Mouse (Mus musculus): ENCODE data around the gene Fgf11. TPM values are rescaled to one million over a fixed set of nuclear protein-coding genes. Genes with fewer than 3 reads are reported as not detected.

Fgf11 gene
- polyA plus RNA-seq, 1 experiment from 2014 or later, result 0.21 TPM

GRCm38 (mm10) chr11:69778985-69779384, 22.7 kb downstream of the Fgf11 start:
- Histone ChIP-seq H3K9me3 (replicated peaks; ENCODE audit: control insufficient read depth, low read length) (no peaks in the 10 kb centered on the region), H3K4me3 (ENCODE audit: low read depth, low read length) (no peak overlapping the region), H3K9ac (ENCODE audit: low read depth, low read length) (no peak overlapping the region), H3K4me2 (ENCODE audit: low read depth, low read length) (no peak overlapping the region), H3K27ac (ENCODE audit: low read length) (no peak overlapping the region), H3K27me3 (ENCODE audit: control insufficient read depth, insufficient read depth, low read depth, low read length) (peaks cover 13% of the 10 kb centered on the region), H3K36me3 (ENCODE audit: control insufficient read depth, insufficient read depth) (no peaks in the 10 kb centered on the region), H3K4me1 (ENCODE audit: control insufficient read depth, low read depth, low read length) (no peaks in the 10 kb centered on the region; the same call in 1 of the 2 replicates)
- ATAC-seq (ENCODE audit: low read depth), result no peak
- 61% methylated on average over 7 of the region's 7 CpGs for WGBS (ENCODE audit: insufficient replicate concordance)

- Histone ChIP-seq H3K36me3 (ENCODE audit: control insufficient read depth, insufficient read depth) (no peaks in the 10 kb centered on the region), H3K4me2 (ENCODE audit: low read depth, low read length) (no peak overlapping the region), H3K9ac (ENCODE audit: low read depth, low read length) (no peak overlapping the region), H3K9me3 (replicated peaks; ENCODE audit: control insufficient read depth, low read length) (no peaks in the 10 kb centered on the region), H3K4me1 (ENCODE audit: control insufficient read depth, low read depth, low read length) (no peaks in the 10 kb centered on the region), H3K27ac (ENCODE audit: low read length) (no peak overlapping the region), H3K27me3 (ENCODE audit: control insufficient read depth, insufficient read depth, low read depth, low read length) (peaks cover 13% of the 10 kb centered on the region), H3K4me3 (ENCODE audit: low read depth, low read length) (no peak overlapping the region)
- ATAC-seq (ENCODE audit: low read depth), result no peak
- 52% methylated on average over 23 of the region's 23 CpGs for whole genome bisulfite sequencing (ENCODE audit: insufficient replicate concordance)
Observed at GRCm38 (mm10) chr11:69778258-69778982, 23.2 kb downstream of the Fgf11 start.

- H3K4me3 ChIP-seq (ENCODE audit: low read depth, low read length), result no peak overlapping the region
- H3K9me3 ChIP-seq (replicated peaks; ENCODE audit: control insufficient read depth, low read length), result no peaks in the 10 kb centered on the region
- H3K9ac ChIP-seq (ENCODE audit: low read depth, low read length), result no peak overlapping the region
- ATAC-seq (ENCODE audit: low read depth), result no peak
- peaks cover 13% of the 10 kb centered on the region for H3K27me3 ChIP-seq (ENCODE audit: control insufficient read depth, insufficient read depth, low read depth, low read length)
- no peak overlapping the region for H3K27ac ChIP-seq (ENCODE audit: low read length)
- H3K4me1 ChIP-seq (ENCODE audit: control insufficient read depth, low read depth, low read length), result no peaks in the 10 kb centered on the region
- H3K4me2 ChIP-seq (ENCODE audit: low read depth, low read length), result no peak overlapping the region
- H3K36me3 ChIP-seq (ENCODE audit: control insufficient read depth, insufficient read depth), result no peaks in the 10 kb centered on the region
- WGBS (ENCODE audit: insufficient replicate concordance), result 51% methylated on average over 26 of the region's 26 CpGs
Observed at GRCm38 (mm10) chr11:69777504-69778257, 24.0 kb downstream of the Fgf11 start.

- Histone ChIP-seq H3K4me3 (ENCODE audit: low read depth, low read length) (no peak overlapping the region), H3K9ac (ENCODE audit: low read depth, low read length) (no peak overlapping the region), H3K9me3 (replicated peaks; ENCODE audit: control insufficient read depth, low read length) (no peaks in the 10 kb centered on the region), H3K4me1 (ENCODE audit: control insufficient read depth, low read depth, low read length) (no peaks in the 10 kb centered on the region), H3K27me3 (ENCODE audit: control insufficient read depth, insufficient read depth, low read depth, low read length) (peaks cover 10% of the 10 kb centered on the region), H3K36me3 (ENCODE audit: control insufficient read depth, insufficient read depth) (no peaks in the 10 kb centered on the region), H3K27ac (ENCODE audit: low read length) (no peak overlapping the region), H3K4me2 (ENCODE audit: low read depth, low read length) (no peak overlapping the region)
- WGBS (ENCODE audit: insufficient replicate concordance), result 75% methylated on average over 19 of the region's 20 CpGs
- ATAC-seq (ENCODE audit: low read depth), result no peak
Observed at GRCm38 (mm10) chr11:69776488-69776887, 25.2 kb downstream of the Fgf11 start.

GRCm38 (mm10) chr11:69775716-69776115, 25.9 kb downstream of the Fgf11 start:
- ATAC-seq (ENCODE audit: low read depth), result no peak
- Histone ChIP-seq H3K9ac (ENCODE audit: low read depth, low read length) (no peak overlapping the region), H3K27ac (ENCODE audit: low read length) (no peak overlapping the region), H3K27me3 (ENCODE audit: control insufficient read depth, insufficient read depth, low read depth, low read length) (peaks cover 8% of the 10 kb centered on the region), H3K4me1 (ENCODE audit: control insufficient read depth, low read depth, low read length) (no peaks in the 10 kb centered on the region), H3K4me2 (ENCODE audit: low read depth, low read length) (no peak overlapping the region), H3K4me3 (ENCODE audit: low read depth, low read length) (no peak overlapping the region), H3K36me3 (ENCODE audit: control insufficient read depth, insufficient read depth) (no peaks in the 10 kb centered on the region), H3K9me3 (replicated peaks; ENCODE audit: control insufficient read depth, low read length) (no peaks in the 10 kb centered on the region)
- 67% methylated on average over 10 of the region's 10 CpGs for WGBS (ENCODE audit: insufficient replicate concordance)

- no peak overlapping the region for H3K9ac ChIP-seq (ENCODE audit: low read depth, low read length)
- H3K27ac ChIP-seq (ENCODE audit: low read length), result no peak overlapping the region
- H3K4me3 ChIP-seq (ENCODE audit: low read depth, low read length), result no peak overlapping the region
- H3K27me3 ChIP-seq (ENCODE audit: control insufficient read depth, insufficient read depth, low read depth, low read length), result peaks cover 7% of the 10 kb centered on the region
- no peak overlapping the region for H3K4me2 ChIP-seq (ENCODE audit: low read depth, low read length)
- WGBS (ENCODE audit: insufficient replicate concordance), result 34% methylated on average over 5 of the region's 5 CpGs
- ATAC-seq (ENCODE audit: low read depth), result no peak
- H3K4me1 ChIP-seq (ENCODE audit: control insufficient read depth, low read depth, low read length), result no peaks in the 10 kb centered on the region
- no peaks in the 10 kb centered on the region for H3K9me3 ChIP-seq (replicated peaks; ENCODE audit: control insufficient read depth, low read length)
- no peaks in the 10 kb centered on the region for H3K36me3 ChIP-seq (ENCODE audit: control insufficient read depth, insufficient read depth)
Observed at GRCm38 (mm10) chr11:69774961-69775360, 26.7 kb downstream of the Fgf11 start.

- ATAC-seq (ENCODE audit: low read depth), result no peak
- WGBS (ENCODE audit: insufficient replicate concordance), result 55% methylated on average over 4 of the region's 4 CpGs
- H3K27me3 ChIP-seq (ENCODE audit: control insufficient read depth, insufficient read depth, low read depth, low read length), result 0 out of 2 replicates have a peak, but pooled peaks cover 4% of the 10 kb centered on the region
- no peak overlapping the region for H3K4me2 ChIP-seq (ENCODE audit: low read depth, low read length)
- H3K4me1 ChIP-seq (ENCODE audit: control insufficient read depth, low read depth, low read length), result peaks cover 11% of the 10 kb centered on the region
- H3K9ac ChIP-seq (ENCODE audit: low read depth, low read length), result no peak overlapping the region
- no peak overlapping the region for H3K27ac ChIP-seq (ENCODE audit: low read length)
- H3K9me3 ChIP-seq (replicated peaks; ENCODE audit: control insufficient read depth, low read length), result no peaks in the 10 kb centered on the region
- no peaks in the 10 kb centered on the region for H3K36me3 ChIP-seq (ENCODE audit: control insufficient read depth, insufficient read depth)
- no peak overlapping the region for H3K4me3 ChIP-seq (ENCODE audit: low read depth, low read length)
Observed at GRCm38 (mm10) chr11:69767625-69767909, 34.1 kb downstream of the Fgf11 start.

GRCm38 (mm10) chr11:69766872-69767624, 34.6 kb downstream of the Fgf11 start:
- 0 out of 2 replicates have a peak, but pooled peaks cover 4% of the 10 kb centered on the region for H3K27me3 ChIP-seq (ENCODE audit: control insufficient read depth, insufficient read depth, low read depth, low read length)
- no peak overlapping the region for H3K9ac ChIP-seq (ENCODE audit: low read depth, low read length)
- peak overlapping the region; percentile 88 for H3K4me2 ChIP-seq (ENCODE audit: low read depth, low read length)
- H3K9me3 ChIP-seq (replicated peaks; ENCODE audit: control insufficient read depth, low read length), result no peaks in the 10 kb centered on the region
- peak overlapping the region; percentile 66; the same call in 1 of the 2 replicates for H3K27ac ChIP-seq (ENCODE audit: low read length)
- ATAC-seq (ENCODE audit: low read depth), result no peak
- H3K4me1 ChIP-seq (ENCODE audit: control insufficient read depth, low read depth, low read length), result peaks cover 11% of the 10 kb centered on the region
- WGBS (ENCODE audit: insufficient replicate concordance), result 61% methylated on average over 13 of the region's 13 CpGs
- H3K4me3 ChIP-seq (ENCODE audit: low read depth, low read length), result peak overlapping the region; percentile 73
- no peaks in the 10 kb centered on the region for H3K36me3 ChIP-seq (ENCODE audit: control insufficient read depth, insufficient read depth)
